Mouse (Mus musculus) effector memory CD4-positive, alpha-beta T cell, adult 5 months (primary cell): Measurements from ENCODE around the gene Fam126b. TPM values are rescaled to one million over a fixed set of nuclear protein-coding genes. Genes with fewer than 3 reads are reported as not detected.

ENCODE experiments used
- polyA plus RNA-seq: library from polyadenylated mRNA; unstranded; fragments of 100-300 nt; shearing (Covaris generic); gene quantifications from one replicate; pipeline ENCODE4 v1.2.1, GENCODE M21; 2017

Fam126b gene
- polyA plus RNA-seq = 8.3 TPM

GRCm38 (mm10) chr1:58586171-58586997 lies at the start of gene Fam126b, which contains the start of gene Ndufb3:
TSS of gene Fam126b (minus strand) at chr1:58586323.
TSS of gene Ndufb3 (plus strand) at chr1:58586384.

GRCm38 (mm10) chr1:58504577-58505254 lies 81.4 kb downstream of the Fam126b start, which contains the start of gene Orc2:
TSS of gene Orc2 (minus strand) at chr1:58505109.

Other genes with a start within 250 kb of the Fam126b start
- 400 TPM for gene Bzw1, start 193.4 kb downstream of the Fam126b start, polyA plus RNA-seq
- 1,257 TPM for gene Clk1, start 162.3 kb downstream of the Fam126b start, polyA plus RNA-seq
- 21.8 TPM for gene Nif3l1, start 141.2 kb downstream of the Fam126b start, polyA plus RNA-seq
- 27.0 TPM for gene Ppil3, start 140.8 kb downstream of the Fam126b start, polyA plus RNA-seq
- gene Orc2, start 81.2 kb downstream of the Fam126b start, polyA plus RNA-seq = 28.5 TPM
- 66.2 TPM for gene Ndufb3, start 61 bp upstream of the Fam126b start, polyA plus RNA-seq
- gene Als2cr12, start 109.7 kb upstream of the Fam126b start, polyA plus RNA-seq = not detected
- 112 TPM for gene Cflar, start 125.2 kb upstream of the Fam126b start, polyA plus RNA-seq
- gene Casp8, start 209.1 kb upstream of the Fam126b start, polyA plus RNA-seq = 85.4 TPM